Mouse (Mus musculus): ENCODE data around the gene Golgb1.
A peak's percentile ranks its signal among the peaks of the same experiment; 100 is the strongest.

Gene Golgb1

DNA sequence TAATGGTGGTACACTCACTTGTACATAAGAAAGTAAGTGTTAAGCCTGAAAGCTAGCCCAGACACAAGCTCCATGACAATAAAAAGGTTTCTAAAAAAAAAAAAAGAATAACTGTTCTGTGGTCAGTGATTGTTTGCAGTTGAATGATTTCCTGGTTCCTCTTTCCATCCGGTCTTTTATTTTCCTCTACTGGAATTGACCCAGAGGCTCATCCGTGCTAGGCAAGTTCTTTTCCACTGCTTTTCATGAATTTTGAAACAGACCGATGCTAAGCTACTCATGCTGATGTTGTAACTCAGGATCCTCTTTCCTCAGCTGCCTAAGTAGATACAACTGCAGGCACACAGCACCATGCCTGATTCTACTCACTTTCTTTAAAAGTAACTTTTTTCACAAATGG is 45.5 kb downstream of the Golgb1 start:
- no peak for DNase-seq (ENCODE audit: low spot score)

DNA sequence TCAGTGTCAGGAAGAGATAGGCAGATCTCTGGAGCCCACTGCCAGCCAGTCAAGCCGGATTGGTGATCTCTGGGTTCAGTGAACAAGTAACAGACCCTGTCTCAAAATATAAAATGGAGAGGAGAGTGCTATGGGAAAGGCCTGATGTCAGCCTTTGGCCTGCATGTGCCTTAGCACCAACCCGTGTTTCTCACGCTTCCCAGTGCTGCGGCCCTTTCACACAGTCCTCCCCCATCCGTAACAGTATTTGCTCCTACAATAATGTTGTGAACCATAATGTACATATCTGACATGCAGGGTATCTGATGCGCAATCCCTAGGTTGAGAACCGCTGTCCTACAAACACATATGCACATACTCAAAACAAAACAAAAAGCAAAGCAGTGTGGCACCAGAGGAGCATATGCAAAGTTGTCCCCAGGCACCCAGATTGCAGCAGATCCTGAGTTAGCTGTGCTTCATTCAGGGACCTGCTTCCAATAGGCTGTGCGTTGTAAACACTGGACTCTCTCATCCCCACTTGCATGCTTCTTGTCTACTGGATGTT is 46.2 kb downstream of the Golgb1 start:
- DNase-seq (ENCODE audit: low spot score): no peak

DNA sequence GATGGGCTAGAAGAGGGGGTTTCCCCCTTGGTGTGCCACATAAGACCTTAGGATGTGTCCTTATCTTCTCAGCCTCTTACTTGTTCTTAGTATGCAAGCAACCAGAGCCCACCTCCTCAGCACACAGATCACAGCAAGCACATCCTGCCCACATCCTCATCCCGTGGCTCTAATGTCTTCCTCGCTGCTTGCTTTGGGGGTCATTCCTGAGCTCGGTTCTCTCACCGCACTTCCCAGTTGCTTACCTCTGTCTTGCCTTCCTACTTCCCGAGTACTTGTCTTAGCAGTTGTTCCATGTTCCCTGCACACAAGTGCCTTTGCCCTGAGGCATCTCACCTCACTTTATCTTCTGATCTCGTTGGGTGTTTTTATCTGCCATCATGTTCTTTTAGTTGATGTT is 47.0 kb downstream of the Golgb1 start:
- DNase-seq (ENCODE audit: low spot score): no peak

DNA sequence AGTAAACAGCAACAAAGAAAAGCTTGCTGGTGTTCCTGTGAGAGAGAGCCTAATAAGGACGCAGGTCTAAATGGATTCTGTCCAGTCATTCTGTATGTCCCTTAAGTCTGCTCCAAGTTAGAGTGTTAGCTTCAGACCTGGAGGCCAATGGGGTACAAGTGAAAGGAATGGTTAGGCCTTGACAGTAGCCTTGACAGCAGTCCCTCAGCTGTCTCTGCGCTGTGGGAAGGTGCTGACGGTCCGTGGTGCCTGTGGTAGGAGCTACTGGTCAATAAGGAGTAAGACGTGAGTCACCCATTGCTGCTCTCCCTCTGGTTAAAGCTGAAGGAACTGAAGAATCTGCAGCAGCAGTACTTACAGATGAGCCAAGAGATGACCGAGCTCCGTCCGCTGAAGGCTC is 49.4 kb downstream of the Golgb1 start:
- DNase-seq (ENCODE audit: low spot score): no peak

DNA sequence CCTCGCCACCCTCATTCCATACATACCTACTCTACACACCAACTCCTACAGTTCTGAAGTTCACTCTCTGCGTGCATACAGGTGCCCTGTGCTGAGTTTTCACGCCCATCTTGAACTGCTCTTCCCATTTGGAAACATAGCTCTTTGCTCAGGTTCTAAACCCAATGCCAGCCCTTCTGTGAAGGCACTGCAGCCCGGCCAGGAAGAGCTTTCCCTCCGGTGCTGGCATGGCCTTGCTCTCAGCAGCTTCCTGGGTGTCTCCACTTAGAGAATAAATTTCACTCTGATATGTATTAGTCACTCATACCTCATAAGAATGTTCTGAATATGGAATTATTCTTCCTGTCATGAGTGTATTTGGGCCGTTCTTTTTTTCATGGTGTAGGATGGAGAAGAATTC is 50.4 kb downstream of the Golgb1 start:
- no peak for DNase-seq (ENCODE audit: low spot score)

DNA sequence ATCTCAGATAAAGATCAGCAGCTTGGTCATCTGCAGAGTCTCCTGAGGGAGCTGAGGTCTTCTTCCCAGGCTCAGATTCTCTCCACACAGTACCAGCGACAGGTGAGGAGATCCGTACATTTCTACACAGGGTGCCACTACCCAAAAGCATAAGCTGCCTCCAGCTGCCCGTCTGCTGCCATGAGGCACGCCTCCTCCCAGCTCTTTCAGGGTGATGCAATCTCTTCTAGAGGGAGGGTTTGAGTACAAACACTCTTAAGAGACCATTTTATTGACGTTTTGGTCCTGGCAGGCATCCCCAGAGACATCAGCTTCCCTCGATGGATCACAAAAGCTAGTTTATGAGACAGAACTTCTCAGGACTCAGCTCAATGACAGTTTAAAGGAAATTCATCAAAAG is 50.9 kb downstream of the Golgb1 start:
- no peak for DNase-seq (ENCODE audit: low spot score)

DNA sequence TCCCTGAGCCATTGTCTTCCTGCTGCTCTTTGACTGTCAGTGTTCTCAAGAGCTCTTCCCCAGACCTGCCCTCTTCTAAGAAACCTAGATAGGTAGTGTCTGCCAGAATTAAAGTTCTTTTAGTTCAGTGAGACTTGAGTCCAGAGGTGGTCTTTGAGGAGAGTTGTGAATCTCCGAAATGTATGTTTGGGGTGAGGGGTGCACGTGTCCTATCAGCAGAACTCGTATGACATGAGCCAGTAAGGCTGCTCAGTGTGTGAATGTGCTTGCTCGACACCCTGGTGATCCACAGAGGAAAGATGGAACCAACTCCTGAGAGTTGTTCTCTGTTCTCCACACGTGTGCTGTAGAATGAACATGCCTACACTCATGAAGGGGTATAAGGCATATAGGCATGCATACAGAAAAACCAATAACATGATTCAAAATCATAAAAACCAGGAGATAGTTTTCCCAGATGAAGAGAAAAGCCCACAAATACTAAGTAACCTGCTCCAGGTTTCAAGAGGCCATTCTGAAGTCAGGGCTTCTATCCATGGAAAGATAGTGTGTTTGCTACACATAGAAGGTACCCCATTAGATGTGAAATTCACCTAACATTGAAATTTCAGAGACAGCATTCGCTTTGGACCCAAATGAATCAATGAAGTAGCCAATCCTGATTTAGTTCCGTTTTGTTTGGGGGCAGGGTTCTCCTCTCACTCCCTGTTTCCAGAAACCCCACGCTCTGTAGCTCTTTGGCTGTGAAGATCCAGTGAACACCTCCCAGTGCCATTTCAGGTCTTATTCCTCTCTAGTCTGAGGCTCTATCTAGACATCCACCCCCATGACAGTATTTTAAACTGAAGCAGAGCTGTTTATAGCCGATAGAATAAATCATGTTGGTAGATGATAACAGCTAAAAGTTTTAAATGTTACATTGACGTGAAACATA is 51.8 kb downstream of the Golgb1 start:
- DNase-seq (ENCODE audit: low spot score): no peak

DNA sequence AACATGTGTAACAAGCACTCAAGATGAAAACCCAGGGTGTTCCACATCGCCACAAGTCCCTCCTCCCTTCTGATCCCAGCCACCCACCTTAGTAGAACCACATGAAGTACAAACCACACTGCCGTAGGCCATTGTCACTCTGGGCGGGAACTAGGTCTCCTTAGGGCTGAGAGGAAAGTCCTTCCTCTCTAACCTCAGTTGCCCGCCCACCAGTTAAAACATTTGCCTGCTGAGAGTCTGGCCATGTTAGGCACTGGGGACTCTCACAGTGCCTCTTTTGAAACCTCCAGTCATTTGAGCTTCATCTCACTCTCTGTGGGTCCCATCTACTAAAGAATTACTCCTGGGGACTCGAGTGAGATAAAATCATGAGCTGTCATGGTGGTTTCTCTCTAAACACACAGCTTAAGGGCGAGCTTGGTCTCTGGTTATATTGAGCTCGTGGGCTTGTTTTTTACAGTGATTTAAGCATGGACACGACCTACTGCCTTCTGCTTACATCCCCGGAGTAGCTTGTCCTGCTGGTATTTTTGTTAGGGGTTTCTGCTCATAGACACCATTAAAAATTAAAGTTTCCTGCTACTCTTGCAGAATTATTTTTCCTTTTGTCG is 52.7 kb downstream of the Golgb1 start:
- DNase-seq (ENCODE audit: low spot score): no peak

DNA sequence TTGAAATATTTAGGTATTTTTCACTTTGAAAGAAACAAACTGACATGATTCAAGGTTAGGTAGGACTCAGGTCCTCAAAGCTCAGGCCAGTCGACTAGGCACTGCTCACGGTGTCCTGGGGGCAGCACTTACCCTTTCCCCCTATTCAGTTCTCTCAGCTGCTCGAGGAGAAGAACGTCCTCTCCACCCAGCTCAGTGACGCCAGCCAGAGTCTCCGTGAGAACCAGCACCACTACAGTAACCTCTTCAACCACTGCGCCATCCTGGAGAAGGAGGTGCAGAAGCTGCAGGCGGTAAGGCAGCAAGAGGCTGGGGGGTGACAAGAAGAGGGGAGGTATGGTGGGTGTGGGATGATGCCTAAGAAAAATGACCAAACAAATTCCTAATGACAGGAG is 53.2 kb downstream of the Golgb1 start:
- no peak for DNase-seq (ENCODE audit: low spot score)

DNA sequence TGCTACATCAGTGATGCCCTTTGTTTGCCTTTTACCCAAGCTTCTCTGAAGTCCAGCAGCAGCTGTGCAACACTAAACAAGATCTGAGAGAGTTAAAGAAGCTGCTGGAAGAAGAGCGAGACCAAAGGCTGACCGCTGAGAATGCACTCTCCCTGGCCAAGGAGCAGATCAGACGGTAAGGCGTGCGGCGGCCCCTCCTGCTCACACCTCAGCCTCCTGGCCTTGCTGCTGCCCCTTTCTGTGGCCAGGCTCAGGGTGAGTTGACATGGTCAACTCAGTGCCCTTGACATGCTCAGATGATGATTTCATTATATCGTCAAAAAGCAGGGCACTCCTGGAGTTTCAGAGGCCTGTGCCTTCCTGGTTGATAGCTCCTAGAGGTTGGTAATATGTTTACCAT is 54.3 kb downstream of the Golgb1 start:
- DNase-seq (ENCODE audit: low spot score): no peak

DNA sequence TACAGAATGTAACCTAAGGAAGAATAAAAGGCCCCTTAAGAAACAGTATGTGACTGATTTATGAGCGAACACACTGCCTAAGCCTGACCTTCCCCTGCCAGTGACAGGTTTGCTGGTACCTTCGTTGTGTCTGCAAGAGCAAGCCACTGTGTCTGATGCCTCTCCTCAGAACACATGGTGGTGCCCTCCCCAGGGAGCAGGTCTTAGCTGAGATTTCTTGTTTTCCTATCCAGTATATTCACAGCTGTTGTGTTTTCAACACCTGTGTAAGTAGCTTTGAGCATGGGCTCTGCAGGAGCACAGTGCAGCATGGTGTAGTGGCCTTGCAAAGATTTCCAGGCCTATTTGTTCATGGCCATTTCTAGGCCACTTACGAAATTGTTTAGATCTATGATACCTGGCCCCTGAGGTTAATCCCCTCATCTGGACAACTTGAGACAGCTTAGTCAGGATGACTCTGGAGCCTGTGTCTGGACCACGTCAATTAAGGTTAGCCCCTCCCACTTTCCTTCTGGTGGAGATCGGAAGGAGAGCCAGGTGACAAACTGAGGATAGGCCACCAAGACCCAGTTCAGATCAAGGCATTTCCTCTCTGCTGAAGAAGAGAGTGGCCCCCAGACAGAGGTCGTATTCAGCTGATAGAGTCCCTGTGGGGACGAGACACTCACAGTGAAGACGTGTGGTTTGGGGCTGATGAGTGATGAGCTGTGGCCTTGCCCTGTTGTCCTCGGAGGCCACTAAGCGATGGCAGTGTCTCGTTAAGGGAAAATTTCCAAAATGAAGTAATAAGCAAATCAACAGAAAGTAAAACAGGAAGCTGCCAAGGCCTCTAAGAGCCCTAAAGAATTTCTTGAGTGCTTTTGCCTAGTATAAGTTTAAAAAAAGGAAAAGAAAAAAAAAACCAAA is 55.5 kb downstream of the Golgb1 start:
- no peak for DNase-seq (ENCODE audit: low spot score)

DNA sequence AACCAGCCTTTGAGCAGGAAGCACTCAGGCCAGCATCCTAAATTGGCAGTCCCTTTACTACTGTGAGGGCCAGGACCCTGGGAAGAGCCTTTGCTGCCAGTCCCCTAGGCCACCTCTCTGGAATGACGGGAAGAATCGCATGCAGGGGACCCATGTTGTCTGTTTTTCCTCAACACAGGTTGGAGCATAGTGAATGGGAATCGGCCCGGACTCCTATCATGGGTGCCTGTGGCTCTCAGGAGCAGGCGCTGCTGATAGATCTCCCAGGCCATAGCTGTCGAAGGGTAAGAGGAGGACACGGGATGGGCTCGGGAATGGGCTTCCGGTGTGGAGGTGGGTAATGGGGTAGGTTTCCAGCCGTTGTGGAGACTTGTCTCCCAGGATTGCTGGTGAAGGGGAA is 56.4 kb downstream of the Golgb1 start:
- DNase-seq (ENCODE audit: low spot score): no peak

DNA sequence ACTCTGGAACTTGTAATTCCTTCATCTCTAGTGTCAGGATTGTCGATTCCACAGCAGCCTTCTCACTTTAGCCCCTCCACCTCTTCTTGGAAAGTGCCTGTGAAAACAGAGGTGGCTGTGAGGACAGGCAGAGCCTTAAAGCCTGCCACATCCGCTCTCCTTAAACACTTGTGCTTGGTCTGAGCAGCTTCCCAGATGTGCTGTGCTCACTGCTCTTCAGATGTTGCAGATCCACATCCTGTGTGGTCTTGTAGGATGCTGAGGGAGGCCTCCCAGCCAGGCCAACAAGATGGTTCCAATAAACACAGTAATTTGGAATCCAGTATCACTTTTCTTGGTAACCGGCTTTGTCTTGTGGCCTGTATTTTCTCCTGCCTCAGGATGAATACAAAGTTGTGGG is 57.0 kb downstream of the Golgb1 start:
- DNase-seq (ENCODE audit: low spot score): no peak

DNA sequence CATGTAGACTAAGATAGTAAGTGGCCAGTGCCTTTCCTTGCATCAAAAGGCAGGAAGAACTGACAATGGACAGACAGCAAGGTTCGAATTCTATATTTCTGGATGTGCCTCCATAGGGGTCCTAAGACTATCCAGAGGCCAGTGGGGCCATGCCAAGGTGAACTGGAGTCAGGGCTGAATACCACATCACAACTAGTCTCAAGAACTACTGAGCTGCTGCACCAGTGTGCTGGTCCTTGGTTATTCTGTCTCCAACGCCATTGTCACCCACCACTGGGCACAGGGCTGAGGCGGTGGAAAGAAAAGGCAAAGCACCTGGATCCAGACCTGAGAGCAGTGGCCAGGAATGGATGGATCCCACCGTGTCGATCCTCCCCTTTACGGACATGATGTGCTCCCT is 57.6 kb downstream of the Golgb1 start:
- no peak for DNase-seq (ENCODE audit: low spot score)

DNA sequence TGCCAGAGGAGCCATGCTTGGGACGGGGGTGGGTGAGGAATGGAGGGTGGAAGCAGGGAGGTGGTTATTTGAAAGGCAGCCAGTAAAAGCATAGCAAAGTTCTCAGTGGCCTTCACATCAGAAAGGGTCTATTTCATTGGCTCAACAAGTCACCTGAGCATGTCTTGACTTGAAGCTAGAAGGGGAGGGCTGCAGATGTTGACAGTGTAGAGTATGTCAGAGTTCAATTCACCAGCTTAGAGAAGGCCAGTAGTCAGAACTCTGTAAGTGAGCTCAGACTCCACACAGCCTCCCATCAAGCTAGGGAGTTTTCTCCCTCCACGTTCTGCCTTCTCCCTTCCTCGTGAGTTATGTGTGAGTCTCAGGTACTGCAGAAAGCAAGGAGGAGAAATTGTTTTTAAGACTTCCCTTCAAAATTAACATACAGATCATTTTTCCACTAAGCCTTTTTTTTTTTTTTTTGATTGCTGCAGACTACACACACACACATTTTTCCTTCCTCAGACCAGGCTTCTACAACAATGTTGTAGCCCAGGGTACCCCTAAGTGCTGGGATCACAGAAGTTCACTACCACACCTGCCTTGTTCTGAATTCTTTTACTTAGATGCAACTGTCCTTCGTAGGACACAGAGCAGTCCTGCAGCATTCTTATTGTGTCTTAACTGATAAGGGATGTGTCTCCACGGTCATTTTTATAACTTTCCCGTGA is 59.3 kb downstream of the Golgb1 start:
- peak; percentile 96 for DNase-seq (ENCODE audit: low spot score)

DNA sequence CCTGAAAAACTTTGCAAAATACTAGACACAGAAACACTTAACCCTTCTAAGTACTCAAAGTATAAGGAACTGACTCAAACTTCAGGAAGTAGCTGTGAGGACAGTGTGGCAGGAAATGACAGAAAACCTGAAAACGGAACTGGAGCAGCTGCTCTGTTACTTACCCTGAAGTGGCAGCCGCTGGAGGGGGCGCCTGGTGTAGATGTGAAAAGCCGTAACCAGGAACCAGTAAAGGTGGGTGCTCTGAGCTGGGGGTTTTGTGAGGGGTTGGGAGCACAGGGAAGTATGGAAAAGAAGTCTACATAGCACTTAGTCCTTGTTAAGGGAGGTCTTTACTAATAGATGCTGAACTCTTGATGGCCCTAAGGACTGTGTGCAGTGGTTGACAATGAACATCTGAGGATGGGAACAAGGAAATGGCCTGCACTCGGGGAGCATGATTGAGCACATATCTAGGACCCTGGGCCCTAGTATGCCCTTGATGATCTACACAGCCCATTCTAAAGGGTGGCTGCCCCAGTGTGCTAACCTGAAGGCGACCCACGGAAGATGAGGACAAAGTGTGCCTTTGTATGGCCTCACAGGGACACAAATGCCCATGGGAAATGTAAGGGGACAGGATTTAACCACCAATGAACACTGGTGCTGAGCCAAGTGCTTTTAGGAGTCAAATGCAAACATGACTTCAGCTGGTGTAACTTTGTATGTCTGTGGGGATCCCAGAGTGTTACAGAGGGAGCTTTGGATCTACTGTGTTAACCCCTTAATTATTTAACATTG is 60.1 kb downstream of the Golgb1 start, which contains the start of gene Hcls1:
TSS of gene Hcls1 (plus strand) at position 143 of the 780 bp plus-strand sequence.
- peak; percentile 81 for DNase-seq (ENCODE audit: low spot score)

DNA sequence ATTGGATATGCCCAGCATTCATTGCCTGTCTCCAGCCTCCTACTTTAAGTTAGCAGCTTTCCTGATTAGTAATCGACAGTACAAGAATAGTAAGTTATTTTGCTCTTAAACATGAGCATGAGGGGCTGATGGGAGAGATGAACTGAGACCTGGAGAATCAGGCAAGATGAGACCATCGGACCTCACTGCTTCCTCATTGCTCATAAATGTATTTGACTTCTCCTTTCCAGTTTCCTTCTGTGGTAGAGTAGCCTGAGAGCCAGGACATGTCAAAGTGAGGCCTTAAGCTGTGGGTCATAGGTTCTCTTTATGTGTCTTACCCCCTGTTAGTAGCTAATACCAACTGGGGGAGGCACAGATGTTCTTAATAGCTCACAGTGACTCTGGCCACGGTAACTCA is 60.9 kb downstream of the Golgb1 start:
- peak; percentile 23 for DNase-seq (ENCODE audit: low spot score)

DNA sequence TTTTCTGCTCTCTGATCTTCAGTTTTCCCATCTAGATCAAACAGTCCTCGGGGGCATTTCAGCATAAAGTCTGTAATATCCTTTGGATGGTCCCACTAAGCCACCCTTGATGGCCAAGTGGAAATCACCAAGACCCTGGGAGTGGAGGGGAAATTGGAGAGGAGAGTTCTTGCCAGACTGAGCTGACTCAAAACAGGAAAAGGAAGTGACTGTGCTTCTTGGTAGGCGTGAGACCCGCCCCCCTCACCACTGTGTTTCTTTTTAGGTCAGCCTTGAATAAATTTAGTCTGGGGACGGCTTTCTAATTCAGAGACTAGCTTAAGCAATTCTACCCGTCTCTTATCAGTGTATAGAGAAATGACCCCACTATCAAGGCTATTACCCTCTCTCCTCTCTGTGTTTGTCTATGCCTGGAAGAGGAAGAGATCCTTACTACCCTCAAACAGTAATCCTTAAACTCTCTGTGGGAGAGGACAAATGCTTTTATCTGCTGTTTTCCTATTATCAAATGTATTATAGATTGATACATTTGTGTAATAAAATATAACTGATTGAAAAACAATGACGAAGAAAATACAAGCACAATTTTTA is 66.3 kb downstream of the Golgb1 start:
- DNase-seq (ENCODE audit: low spot score): no peak

DNA sequence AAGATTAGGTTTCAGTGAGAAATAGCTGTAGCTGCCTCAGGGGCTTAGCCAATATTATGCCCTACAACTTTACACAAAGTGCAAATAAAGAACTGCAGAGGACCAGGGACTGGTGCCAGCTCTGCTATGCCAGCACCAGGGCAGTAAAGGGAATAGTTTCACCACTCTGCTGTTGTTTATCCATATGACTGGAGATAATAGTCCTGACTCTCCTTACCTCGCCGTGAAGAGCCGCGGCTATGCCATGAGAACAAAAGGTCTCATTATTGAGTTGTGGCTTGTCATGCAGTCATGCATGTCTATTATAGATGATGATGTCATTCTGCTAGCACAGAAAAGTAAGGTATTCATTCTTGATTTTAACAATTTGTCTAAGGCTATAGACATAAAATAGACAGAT is 67.0 kb downstream of the Golgb1 start:
- peak; percentile 57 for DNase-seq (ENCODE audit: low spot score)

DNA sequence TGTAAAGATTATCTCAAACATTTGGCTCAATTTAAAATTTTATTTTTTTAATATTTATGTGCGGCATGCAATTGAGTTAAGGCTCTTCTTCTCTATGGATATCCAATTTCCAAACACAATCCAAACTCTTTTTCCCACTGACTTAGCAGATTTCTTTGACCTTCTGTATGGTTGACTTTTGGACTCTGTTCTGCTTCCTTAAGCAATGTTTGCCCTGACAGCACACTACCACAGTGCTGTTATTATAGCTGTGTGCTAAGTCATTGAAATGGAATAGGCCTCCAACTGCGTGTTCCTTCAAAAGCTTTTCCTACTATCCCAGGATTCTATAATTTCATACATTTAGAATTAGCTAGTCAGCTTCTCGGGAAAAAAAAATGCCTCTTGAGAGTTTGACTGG is 68.7 kb downstream of the Golgb1 start:
- peak; percentile 64 for DNase-seq (ENCODE audit: low spot score)

Measured in adipocyte (in vitro differentiated cells).